Mouse (Mus musculus): ENCODE results near the gene Sox6.

Gene Sox6

DNA sequence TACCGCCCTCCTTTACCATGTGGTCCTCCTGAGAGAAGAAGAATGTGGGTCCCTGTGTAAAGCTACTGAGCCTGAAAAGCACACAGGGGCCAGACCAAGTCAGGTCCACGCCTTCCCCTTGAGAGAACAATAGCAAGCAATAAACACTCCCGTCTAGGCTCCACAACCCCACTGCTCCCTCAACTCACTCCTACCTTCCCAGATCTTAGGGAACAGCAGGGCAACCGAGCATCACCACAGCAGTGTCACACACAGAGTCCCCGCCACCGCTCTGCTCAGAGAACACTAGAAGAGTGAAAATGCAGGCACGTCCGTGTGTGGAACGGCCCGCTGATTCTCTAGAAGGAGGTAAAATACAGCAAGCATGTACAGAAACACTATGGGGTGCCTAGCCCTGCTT, 208.2 kb downstream of the Sox6 start:
- DNase-seq (ENCODE audit: low spot score) = no peak

DNA sequence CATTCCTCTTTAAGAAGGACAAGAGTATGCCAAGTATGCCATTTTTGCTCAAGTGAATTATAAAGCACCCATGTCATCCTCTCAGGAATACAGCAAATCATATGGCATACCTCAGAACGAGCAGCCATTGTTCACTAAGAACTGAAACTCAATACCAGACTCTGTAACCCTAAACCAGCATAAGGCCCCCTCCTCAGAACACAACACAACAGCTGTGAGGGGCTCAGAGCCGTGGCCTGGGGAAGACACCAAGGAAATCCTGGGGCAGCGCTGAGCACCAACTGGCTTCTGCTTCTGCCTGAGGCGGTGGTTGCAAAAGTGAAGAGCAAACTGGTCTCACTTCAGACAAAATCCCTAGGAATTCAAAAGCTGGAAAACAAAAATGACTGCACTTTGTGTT, 208.8 kb downstream of the Sox6 start:
- no peak for DNase-seq (ENCODE audit: low spot score)

DNA sequence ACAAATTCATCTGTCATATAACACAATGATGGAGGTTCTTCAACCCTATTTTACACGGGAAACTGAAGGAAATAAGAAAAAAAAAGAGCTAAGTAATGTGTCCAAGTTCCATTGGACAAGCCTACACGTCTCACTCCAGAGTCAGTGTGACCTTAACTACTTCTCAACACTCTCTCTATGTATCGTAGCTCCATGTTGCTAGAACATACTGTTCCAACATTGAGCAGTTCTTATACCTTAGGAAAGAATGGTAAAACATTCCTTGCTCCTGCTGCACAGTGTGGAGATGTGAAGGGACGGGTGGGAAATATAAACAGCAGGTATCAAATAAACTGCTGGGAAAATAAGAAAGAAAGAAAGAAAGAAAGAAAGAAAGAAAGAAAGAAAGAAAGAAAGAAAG, 209.3 kb downstream of the Sox6 start:
- no peak for DNase-seq (ENCODE audit: low spot score)

GRCm38 (mm10) chr7:115825295-115825694, 213.3 kb downstream of the Sox6 start:
- no peak for DNase-seq (ENCODE audit: low spot score)

DNA sequence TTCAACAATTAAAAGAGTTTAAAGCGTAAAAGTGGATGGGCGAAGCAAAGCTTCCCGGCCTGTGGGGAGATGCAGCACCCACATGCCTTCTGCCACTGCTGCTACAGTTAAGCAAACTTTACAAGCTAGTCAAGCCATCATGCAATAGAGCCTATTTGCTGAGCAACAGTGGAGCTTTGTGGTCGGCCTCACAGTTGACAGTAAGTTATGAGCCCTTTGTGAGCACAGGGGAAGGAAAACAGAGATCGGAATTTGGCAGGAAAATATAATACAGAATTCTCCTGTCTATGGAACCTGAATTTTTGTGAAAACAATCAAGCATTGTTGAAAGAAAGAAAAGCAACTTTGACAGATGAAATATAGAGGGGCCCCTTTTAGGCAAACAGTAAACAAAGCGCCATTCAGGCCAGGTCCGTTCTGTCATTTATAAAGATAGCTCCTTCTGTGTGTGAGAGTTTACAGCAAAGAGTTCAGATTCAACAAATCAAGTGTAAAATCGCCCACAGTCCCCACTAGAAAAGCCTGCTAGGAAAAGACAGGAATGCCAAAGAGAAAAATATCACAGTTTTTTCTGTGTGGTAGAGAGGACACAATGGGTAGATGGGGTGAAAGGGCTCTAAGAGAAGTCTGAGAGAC, 213.9 kb downstream of the Sox6 start:
- no peak for DNase-seq (ENCODE audit: low spot score)

- DNase-seq (ENCODE audit: low spot score) = no peak
Observed at GRCm38 (mm10) chr7:115819136-115819535, 219.5 kb downstream of the Sox6 start.

GRCm38 (mm10) chr7:115803256-115803655, 235.3 kb downstream of the Sox6 start:
- no peak for DNase-seq (ENCODE audit: low spot score)

DNA sequence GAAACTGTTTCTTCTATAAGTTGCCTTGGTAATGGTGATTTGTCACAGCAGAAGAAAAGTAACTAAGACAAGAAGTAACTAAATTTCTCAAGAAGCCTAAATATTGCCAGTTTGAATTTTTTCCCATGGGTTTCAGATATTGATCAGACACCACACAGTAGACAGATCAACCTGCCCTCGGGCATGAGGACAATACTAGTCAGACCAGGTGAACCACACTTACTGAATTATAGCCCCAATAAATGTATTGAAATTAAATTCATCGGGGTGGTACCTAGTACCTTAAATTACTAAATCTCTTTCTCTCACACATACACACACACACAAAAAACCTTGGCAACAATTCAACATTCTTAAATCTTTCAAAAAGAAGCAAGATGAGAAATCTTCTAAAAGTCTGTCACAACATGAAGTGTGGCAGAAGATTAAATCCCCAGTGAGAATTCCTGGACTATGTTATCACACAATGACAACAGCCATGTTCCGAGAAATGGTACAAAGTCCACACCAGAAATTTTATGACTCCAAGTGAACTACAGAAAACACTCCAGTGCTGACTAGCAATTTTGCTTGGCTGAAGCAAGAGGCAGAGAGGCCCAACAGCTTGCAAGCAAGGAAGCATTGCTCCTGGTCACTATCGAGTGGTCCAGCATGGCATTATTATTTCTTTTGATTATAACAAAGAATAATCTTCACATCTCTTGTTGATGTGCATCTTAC, 244.3 kb downstream of the Sox6 start:
- DNase-seq (ENCODE audit: low spot score) = no peak

GRCm38 (mm10) chr7:115792841-115793240, 245.8 kb downstream of the Sox6 start:
- no peak for DNase-seq (ENCODE audit: low spot score)

DNA sequence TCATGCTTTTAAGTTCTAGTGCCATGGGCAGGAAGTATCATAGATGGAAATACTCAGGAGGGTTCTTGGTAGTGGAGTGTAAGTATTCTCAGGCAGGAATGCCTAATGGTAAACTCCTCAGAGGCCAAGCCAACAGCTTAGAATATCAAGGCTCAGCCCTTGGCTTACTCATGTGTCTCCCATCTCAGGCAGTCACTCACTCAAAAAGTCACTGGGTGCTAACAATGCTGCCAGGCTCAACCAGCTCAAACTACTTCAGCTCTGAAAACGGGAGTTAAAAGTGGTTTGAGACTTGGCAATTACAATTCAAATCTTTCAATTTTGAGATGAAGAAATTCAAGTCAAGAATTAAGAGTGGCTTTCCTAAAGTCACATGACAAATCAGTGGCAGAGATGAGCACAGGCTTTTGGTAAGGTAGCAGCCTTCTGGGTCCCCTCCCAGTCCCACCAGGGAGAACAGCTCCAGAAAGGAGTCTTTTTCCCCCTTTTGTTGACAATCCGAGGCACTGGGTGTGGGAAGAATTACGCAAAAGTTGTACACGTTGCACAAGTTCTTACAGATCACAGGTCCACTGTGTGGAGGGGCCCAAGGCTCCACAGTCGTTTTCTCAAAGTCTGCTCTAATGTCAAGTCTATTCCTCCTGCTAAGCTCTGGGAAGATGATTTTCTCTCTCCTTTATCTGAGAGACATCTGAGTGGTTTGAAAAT, 249.3 kb downstream of the Sox6 start:
- no peak for DNase-seq (ENCODE audit: low spot score)

DNA sequence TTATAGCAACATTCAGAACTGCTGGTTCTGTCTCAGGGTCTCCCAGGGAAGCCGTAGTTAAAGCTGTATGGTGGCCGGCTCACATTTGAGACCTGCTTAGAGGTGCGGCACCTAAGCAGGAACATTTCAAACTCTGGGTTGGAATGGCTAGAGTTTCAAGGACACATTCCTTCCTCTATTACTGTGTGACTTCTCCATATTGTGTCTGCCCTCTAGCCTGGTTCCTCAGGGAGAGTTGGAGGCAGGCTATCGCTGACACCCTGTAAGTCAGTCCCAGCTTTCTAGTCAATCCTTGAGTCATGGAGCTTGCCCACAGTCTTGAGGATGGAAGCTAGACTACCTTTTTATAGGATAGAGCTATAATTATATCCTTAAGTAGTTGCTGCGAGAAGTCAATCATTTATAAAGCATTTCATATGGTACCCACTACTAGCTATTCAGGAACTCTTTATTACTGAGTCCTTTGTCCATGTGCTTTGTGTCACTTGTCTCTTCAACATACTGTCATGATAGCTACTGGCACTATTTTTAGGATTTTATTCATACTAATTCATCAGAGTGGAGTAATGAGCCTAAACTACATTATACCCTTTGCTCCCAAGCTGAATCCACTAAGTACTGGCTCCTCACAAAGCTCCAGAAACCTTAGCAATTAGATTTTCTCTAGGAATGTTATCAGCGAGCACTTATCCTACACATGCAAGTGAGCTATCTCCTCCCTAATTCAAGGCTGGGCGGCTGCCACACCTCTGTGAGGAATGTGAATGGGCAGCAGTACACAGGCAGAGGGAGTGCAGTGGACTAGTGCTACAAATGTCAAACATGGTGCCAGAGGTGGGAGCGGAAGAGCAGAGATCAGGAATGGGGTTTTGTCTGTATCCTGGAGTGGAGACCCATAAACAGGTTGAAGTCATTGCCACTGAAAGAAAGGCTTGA, 254.3 kb downstream of the Sox6 start:
- DNase-seq (ENCODE audit: low spot score) = no peak

DNA sequence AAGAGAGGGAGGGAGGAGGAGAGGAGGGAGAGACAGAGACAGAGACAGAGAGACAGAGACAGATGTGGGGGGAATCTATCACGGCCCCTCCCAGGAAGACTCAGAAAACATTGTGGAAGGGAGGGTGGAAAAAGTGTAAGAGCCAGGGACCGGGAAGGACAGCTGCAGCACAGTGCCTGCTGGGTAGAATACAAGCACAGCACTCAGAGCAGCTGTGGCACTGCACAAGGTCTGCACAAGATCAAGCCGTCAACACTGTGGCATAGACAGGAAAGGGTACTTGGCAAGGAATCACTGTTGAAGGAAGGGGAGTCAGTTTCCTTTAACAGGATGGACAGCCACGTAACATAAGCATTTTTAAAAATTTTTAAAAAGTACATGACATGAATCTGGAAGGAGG, 258.4 kb downstream of the Sox6 start:
- DNase-seq (ENCODE audit: low spot score) = no peak

DNA sequence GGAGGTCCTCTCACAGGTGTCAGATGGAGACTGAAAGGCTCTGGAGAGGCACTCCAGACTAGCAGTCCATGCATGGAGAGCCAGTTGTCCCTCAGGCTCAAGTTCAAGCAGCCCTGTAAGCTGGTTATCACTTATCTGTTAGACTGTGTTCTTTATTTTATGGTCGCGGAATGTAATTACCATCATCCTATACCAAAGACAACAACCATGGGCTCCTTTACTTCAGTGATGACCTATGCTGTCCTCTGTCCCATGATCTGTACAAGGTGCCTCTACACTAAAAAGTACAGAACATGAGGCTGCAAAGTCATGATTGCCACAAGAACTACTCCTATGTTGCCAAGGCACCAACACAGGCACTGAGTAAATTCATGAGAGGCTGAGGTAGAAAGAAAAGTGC, 259.1 kb downstream of the Sox6 start:
- no peak for DNase-seq (ENCODE audit: low spot score)

GRCm38 (mm10) chr7:115776736-115777135, 261.9 kb downstream of the Sox6 start:
- no peak for DNase-seq (ENCODE audit: low spot score)

- DNase-seq (ENCODE audit: low spot score) = no peak
Observed at GRCm38 (mm10) chr7:115776324-115776723, 262.3 kb downstream of the Sox6 start.

- DNase-seq (ENCODE audit: low spot score) = no peak
Observed at GRCm38 (mm10) chr7:115766316-115766715, 272.3 kb downstream of the Sox6 start.

GRCm38 (mm10) chr7:115763851-115764250, 274.7 kb downstream of the Sox6 start:
- DNase-seq (ENCODE audit: low spot score) = no peak

- DNase-seq (ENCODE audit: low spot score) = no peak
Observed at GRCm38 (mm10) chr7:115758172-115758571, 280.4 kb downstream of the Sox6 start.

DNA sequence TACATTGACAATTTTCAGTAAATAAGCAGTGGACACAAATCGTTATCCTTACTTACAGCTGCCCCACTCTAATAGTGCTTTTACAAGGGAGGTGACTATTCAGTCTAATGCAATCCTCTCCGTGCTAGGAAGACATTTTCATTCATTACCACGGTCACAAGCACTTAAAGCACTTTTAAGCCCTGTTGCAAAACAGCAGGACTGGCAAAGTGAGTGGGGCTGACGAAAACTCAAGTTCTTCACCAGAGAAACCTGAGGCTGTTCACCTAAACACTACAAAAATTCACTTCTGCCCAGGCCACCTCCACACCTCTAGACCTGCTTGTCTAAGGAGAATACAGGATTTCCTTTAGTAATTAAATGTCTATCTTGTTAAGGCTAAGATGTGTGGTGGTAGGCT, 283.3 kb downstream of the Sox6 start:
- DNase-seq (ENCODE audit: low spot score) = no peak

DNA sequence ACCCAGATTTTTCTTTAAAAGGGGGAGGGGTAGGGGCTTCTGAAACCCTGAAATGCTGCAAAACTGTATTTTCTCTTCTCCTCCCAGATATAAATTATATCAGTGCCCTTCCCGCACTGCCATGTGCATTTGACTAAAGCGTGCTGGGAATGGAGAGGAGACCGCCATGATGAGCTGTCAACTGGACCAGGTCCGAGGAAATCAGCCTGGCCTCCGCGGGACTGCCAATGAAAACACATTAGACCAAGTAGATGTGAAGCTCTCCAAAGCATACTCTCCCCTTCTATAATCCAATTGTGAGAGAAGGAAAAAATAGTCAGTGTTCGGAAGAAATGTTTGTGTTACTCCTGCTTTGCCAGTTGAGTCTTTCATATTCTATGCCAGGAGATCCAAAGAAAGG, 284.4 kb downstream of the Sox6 start:
- no peak for DNase-seq (ENCODE audit: low spot score)

- DNase-seq (ENCODE audit: low spot score) = no peak
Observed at GRCm38 (mm10) chr7:115752121-115752634, 286.4 kb downstream of the Sox6 start.

DNA sequence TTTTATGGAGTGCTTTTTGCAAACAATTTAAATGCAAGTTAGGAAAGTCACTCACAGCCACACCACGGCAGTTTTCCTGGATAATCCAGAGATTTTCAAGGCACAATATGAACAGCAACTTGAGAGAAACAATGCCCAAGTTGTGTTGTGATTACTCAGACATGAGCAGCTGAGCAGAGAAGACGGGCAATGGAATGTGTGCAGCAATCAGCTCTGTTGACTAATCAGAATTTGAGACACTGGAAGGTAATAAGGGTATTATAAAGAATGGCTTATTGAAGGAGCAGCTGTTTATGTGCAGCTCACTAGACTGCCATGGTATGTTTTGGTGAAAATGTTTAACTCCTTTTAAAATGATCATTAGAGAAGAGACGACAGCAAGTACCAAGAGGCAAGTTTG, 287.5 kb downstream of the Sox6 start:
- no peak for DNase-seq (ENCODE audit: low spot score)
